Mouse (Mus musculus) cerebellum, adult 2 months (tissue): ENCODE measurements around the gene Nelfe. TPM values are rescaled to one million over a fixed set of nuclear protein-coding genes. Genes with fewer than 3 reads are reported as not detected.
"Not testable (repeated sequence)": the region's sequence is repeated elsewhere in the genome, so short reads cannot be mapped to it uniquely, and the experiment has no call there.

ENCODE experiments used
- DNase-seq, 2 experiments: peaks; one replicate each; pipeline ENCODE4 v3.0.0; 2021
- H3K27ac ChIP-seq: fragments of 200-500 bp; 2 replicates; pipeline ENCODE4 v1.5.1; 2012; ENCODE audit warnings: low read length, control low read depth, inconsistent platforms; ENCODE audit not compliant: insufficient read depth
- H3K27me3 ChIP-seq: fragments of 200-500 bp; 2 replicates; pipeline ENCODE4 v1.6.1; 2012; ENCODE audit warnings: inconsistent platforms, mild to moderate bottlenecking, low read length, moderate library complexity; ENCODE audit not compliant: control insufficient read depth, insufficient read depth
- H3K4me1 ChIP-seq: fragments of 200-500 bp; 2 replicates; pipeline ENCODE4 v1.6.1; 2011; ENCODE audit warnings: low read length; ENCODE audit not compliant: control insufficient read depth, insufficient read depth
- H3K4me3 ChIP-seq: fragments of 200-500 bp; replicated peaks from 2 replicates; pipeline ENCODE3; 2011; ENCODE audit warnings: mild to moderate bottlenecking, low read depth, low read length, control low read depth; ENCODE audit not compliant: insufficient read depth
- CTCF ChIP-seq: fragments of 200-500 bp; IDR thresholded peaks from 2 replicates; pipeline ENCODE4 v1.5.1; 2011; ENCODE audit warnings: low read depth, mild to moderate bottlenecking, control low read depth, low read length, moderate library complexity, borderline replicate concordance; ENCODE audit not compliant: insufficient read depth
- POLR2A ChIP-seq: fragments of 200-500 bp; IDR thresholded peaks from 2 replicates; pipeline ENCODE4 v1.6.1; 2011; ENCODE audit warnings: low read length, control low read depth, borderline replicate concordance; ENCODE audit not compliant: insufficient read depth
- WGBS: fragments of 180-500 bp; shearing (Covaris S2); methylation state at CpG from one replicate; pipeline ENCODE4 v1.1.7; 2018; 5-methylcytosine and 5-hydroxymethylcytosine counted together
- polyA plus RNA-seq: library from polyadenylated mRNA; depleted of rRNA; stranded (reverse); fragments of >200 nt; gene quantifications from 2 replicates; pipeline ENCODE4 v1.2.3, GENCODE M21; 2012

Nelfe gene
- polyA plus RNA-seq, 1 experiment = 47.2 TPM

GRCm38 (mm10) chr17:34811275-34811674, 38.9 kb upstream of the Nelfe start:
- Histone ChIP-seq H3K4me1 (no peaks in the 10 kb centered on the region), H3K4me3 (no peak overlapping the region), H3K27ac (no peak overlapping the region), H3K27me3 (no peaks in the 10 kb centered on the region)
- TF ChIP-seq CTCF (no peak), POLR2A (no peak)
- WGBS = 76% methylated on average over 15 of the region's 15 CpGs
- DNase-seq = no peak

- 67% methylated on average over 12 of the region's 12 CpGs for WGBS
- H3K4me3 ChIP-seq, H3K27ac ChIP-seq, H3K4me1 ChIP-seq, H3K27me3 ChIP-seq: not testable (repeated sequence)
- peak in 1 of 2 experiments; percentile 48 for DNase-seq
- TF ChIP-seq CTCF = peak; percentile 66
These were observed 36.4 kb upstream of the Nelfe start for GRCm38 (mm10) chr17:34813747-34814146.

- no peaks in the 10 kb centered on the region for H3K27me3 ChIP-seq
- TF ChIP-seq CTCF = no peak
- no peak for TF ChIP-seq POLR2A
- H3K27ac ChIP-seq = no peak overlapping the region
- no peak for DNase-seq
- 71% methylated on average over 7 of the region's 7 CpGs for WGBS
- H3K4me3 ChIP-seq = no peak overlapping the region
- no peaks in the 10 kb centered on the region for H3K4me1 ChIP-seq
These were observed 35.3 kb upstream of the Nelfe start for GRCm38 (mm10) chr17:34814818-34815370.

- not testable (repeated sequence) for H3K27me3 ChIP-seq, H3K27ac ChIP-seq, H3K4me3 ChIP-seq, DNase-seq, H3K4me1 ChIP-seq
- WGBS = 94% methylated on average over 1 of the region's 1 CpGs
These were observed 19.4 kb upstream of the Nelfe start for GRCm38 (mm10) chr17:34830776-34831175.

GRCm38 (mm10) chr17:34836155-34836855, 13.9 kb upstream of the Nelfe start:
- whole genome bisulfite sequencing = 2% methylated on average over 48 of the region's 48 CpGs

GRCm38 (mm10) chr17:34836856-34837221, 13.4 kb upstream of the Nelfe start, which contains the start of the genes Stk19 and Dxo:
Stk19 (minus strand) TSS chr17:34836945.
Dxo (plus strand) TSS chr17:34837019.
- Histone ChIP-seq H3K4me3 (peak within 1 kb of the TSS; percentile 98), H3K27me3 (no peaks in the 10 kb centered on the region), H3K27ac (peak within 1 kb of the TSS; percentile 33; the same call in 1 of the 2 replicates), H3K4me1 (peaks cover 13% of the 10 kb centered on the region; the same call in 1 of the 2 replicates)
- TF ChIP-seq CTCF (no peak), POLR2A (peak; percentile 85)
- peak; percentile 96 to 98 for DNase-seq
- under 1% methylated on average over 40 of the region's 40 CpGs for WGBS

More at GRCm38 (mm10) chr17:34836155-34836855, 13.9 kb upstream of the Nelfe start:
- no peak for DNase-seq
- Histone ChIP-seq H3K27me3 (no peaks in the 10 kb centered on the region), H3K27ac (0 out of 2 replicates have a peak overlapping the region, but pooled peaks have one; percentile 6), H3K4me1 (peaks cover 13% of the 10 kb centered on the region; the same call in 1 of the 2 replicates), H3K4me3 (peak overlapping the region; percentile 98)
- TF ChIP-seq POLR2A (no peak), CTCF (no peak)

GRCm38 (mm10) chr17:34837464-34838324, 12.5 kb upstream of the Nelfe start:
- H3K27ac ChIP-seq = peak overlapping the region; percentile 33; the same call in 1 of the 2 replicates
- H3K4me1 ChIP-seq = peaks cover 13% of the 10 kb centered on the region; the same call in 1 of the 2 replicates
- DNase-seq = peak in 1 of 2 experiments; percentile 38
- no peaks in the 10 kb centered on the region for H3K27me3 ChIP-seq
- 25% methylated on average over 43 of the region's 43 CpGs for WGBS
- no peak for TF ChIP-seq POLR2A
- TF ChIP-seq CTCF = no peak
- peak overlapping the region; percentile 98 for H3K4me3 ChIP-seq
